Comparison of ENCODE assay signal across 8 mouse cellular contexts in genomic region chr4:127243953-127244352, GRCm38 (mm10). TPM values are rescaled to one million over a fixed set of nuclear protein-coding genes. Genes with fewer than 3 reads are reported as not detected.
A peak's percentile ranks its signal among the peaks of the same experiment; 100 is the strongest.
DNase-seq lines count a peak whose midpoint lies in the region; ATAC-seq and TF ChIP-seq lines count a peak whose summit lies in the region.

No protein-coding gene starts in this region.

- 0 out of 2 replicates have a peak, but pooled peaks cover 6% of the 10 kb centered on the region for H3K27me3 ChIP-seq in heart, embryonic 12.5 days (replicated peaks)
- no peaks in the 10 kb centered on the region for H3K27me3 ChIP-seq in G1E (ENCODE audit: insufficient read depth, low read length)
- 0 out of 2 replicates have a peak, but pooled peaks cover 2% of the 10 kb centered on the region for H3K27me3 ChIP-seq in forebrain, embryonic 11.5 days (ENCODE audit: control insufficient read depth, insufficient read depth, low read length)
- H3K27me3 ChIP-seq in liver, embryonic 12.5 days (replicated peaks): peaks cover 8% of the 10 kb centered on the region
- H3K27me3 ChIP-seq in stomach, postnatal 0 days (ENCODE audit: control insufficient read depth, insufficient read depth, low read length): no peaks in the 10 kb centered on the region

- H3K9ac ChIP-seq in heart, embryonic 12.5 days: peak overlapping the region; percentile 95
- peak overlapping the region; percentile 95 for H3K9ac ChIP-seq in forebrain, embryonic 11.5 days (ENCODE audit: low read length)
- peak overlapping the region; percentile 93 for H3K9ac ChIP-seq in liver, embryonic 12.5 days
- peak overlapping the region; percentile 96 for H3K9ac ChIP-seq in stomach, postnatal 0 days (ENCODE audit: low read length)

- no peak for DNase-seq in heart, postnatal 36 days
- DNase-seq in G1E (ENCODE audit: low spot score): peak; percentile 46
- DNase-seq in forebrain, embryonic 11.5 days (ENCODE audit: low spot score): no peak
- no peak for DNase-seq in stomach, postnatal 0 days (ENCODE audit: low spot score)
- DNase-seq in kidney, postnatal 14 days: no peak
- DNase-seq in thymus, postnatal 10 days (ENCODE audit: low spot score in 2 of 2): no peak

- H3K36me3 ChIP-seq in heart, embryonic 12.5 days: peaks cover 22% of the 10 kb centered on the region
- peaks cover 33% of the 10 kb centered on the region for H3K36me3 ChIP-seq in G1E (replicated peaks)
- H3K36me3 ChIP-seq in forebrain, embryonic 11.5 days (ENCODE audit: control insufficient read depth, insufficient read depth, low read length): no peaks in the 10 kb centered on the region
- peaks cover 22% of the 10 kb centered on the region for H3K36me3 ChIP-seq in liver, embryonic 12.5 days
- H3K36me3 ChIP-seq in stomach, postnatal 0 days (ENCODE audit: control insufficient read depth, insufficient read depth, low read length): no peaks in the 10 kb centered on the region

- peaks cover 13% of the 10 kb centered on the region for H3K4me1 ChIP-seq in heart, embryonic 12.5 days (replicated peaks)
- H3K4me1 ChIP-seq in G1E (ENCODE audit: insufficient read depth, low read depth, low read length): peaks cover 40% of the 10 kb centered on the region
- H3K4me1 ChIP-seq in forebrain, embryonic 11.5 days (replicated peaks; ENCODE audit: control insufficient read depth, insufficient read depth, low read length): peaks cover 3% of the 10 kb centered on the region; the same call in 1 of the 2 replicates
- H3K4me1 ChIP-seq in liver, embryonic 12.5 days: peaks cover 27% of the 10 kb centered on the region
- 0 out of 2 replicates have a peak, but pooled peaks cover 3% of the 10 kb centered on the region for H3K4me1 ChIP-seq in stomach, postnatal 0 days (replicated peaks; ENCODE audit: control insufficient read depth, insufficient read depth)

- TF ChIP-seq EP300 in stomach, postnatal 0 days (optimal IDR thresholded peaks at IDR 0.05): no peak

- no peak for TF ChIP-seq CTCF in G1E (IDR thresholded peaks at IDR 0.05; ENCODE audit: low read depth, low read length)
- no peak for TF ChIP-seq CTCF in stomach, postnatal 0 days (IDR thresholded peaks at IDR 0.05; ENCODE audit: low read depth)

- intact Hi-C loops in heart, postnatal 36 days (cut with DNase I): loop anchor here (5.0 to 10.0 kb wide), 2 partner anchors 167 to 219 kb away; partner anchors contain the start of genes Sfpq and Zmym6

- peak; percentile 81 for ATAC-seq in heart, embryonic 12.5 days (ENCODE audit: insufficient number of reproducible peaks, low FRiP score)
- ATAC-seq in G1E (ENCODE audit: extremely low read depth, insufficient number of reproducible peaks, low FRiP score, poor library complexity, severe bottlenecking): peak; percentile 11; the same call in 1 of the 2 replicates
- peak; percentile 75 for ATAC-seq in forebrain, embryonic 11.5 days (replicated peaks; ENCODE audit: low FRiP score)
- peak; percentile 62 for ATAC-seq in liver, embryonic 12.5 days
- ATAC-seq in stomach, postnatal 0 days (ENCODE audit: low FRiP score, low TSS enrichment): no peak; the same call in none of the 2 replicates

- no peaks in the 10 kb centered on the region for H3K9me3 ChIP-seq in heart, embryonic 12.5 days (replicated peaks)
- H3K9me3 ChIP-seq in G1E (replicated peaks): no peaks in the 10 kb centered on the region
- H3K9me3 ChIP-seq in forebrain, embryonic 11.5 days (ENCODE audit: control insufficient read depth, low read length): no peaks in the 10 kb centered on the region
- no peaks in the 10 kb centered on the region for H3K9me3 ChIP-seq in liver, embryonic 12.5 days (replicated peaks)
- H3K9me3 ChIP-seq in stomach, postnatal 0 days (ENCODE audit: control insufficient read depth, low read length): no peaks in the 10 kb centered on the region

- under 1% methylated on average over 26 of the region's 26 CpGs for WGBS in heart, embryonic 12.5 days
- WGBS in forebrain, embryonic 11.5 days: 1% methylated on average over 26 of the region's 26 CpGs
- WGBS in liver, embryonic 12.5 days (ENCODE audit: insufficient replicate concordance): under 1% methylated on average over 26 of the region's 26 CpGs
- under 1% methylated on average over 26 of the region's 26 CpGs for WGBS in stomach, postnatal 0 days

- peak overlapping the region; percentile 87 for H3K4me2 ChIP-seq in heart, embryonic 12.5 days
- H3K4me2 ChIP-seq in forebrain, embryonic 11.5 days (ENCODE audit: low read depth, low read length, severe bottlenecking): peak overlapping the region; percentile 94
- H3K4me2 ChIP-seq in liver, embryonic 12.5 days: peak overlapping the region; percentile 91
- H3K4me2 ChIP-seq in stomach, postnatal 0 days (replicated peaks; ENCODE audit: low read depth): peak overlapping the region; percentile 94

- no peak overlapping the region for H3K27ac ChIP-seq in heart, embryonic 12.5 days (ENCODE audit: poor library complexity, severe bottlenecking)
- 0 out of 2 replicates have a peak overlapping the region, but pooled peaks have one; percentile 18 for H3K27ac ChIP-seq in forebrain, embryonic 11.5 days (ENCODE audit: low read depth, low read length)
- peak overlapping the region; percentile 65; the same call in 1 of the 2 replicates for H3K27ac ChIP-seq in liver, embryonic 12.5 days
- H3K27ac ChIP-seq in stomach, postnatal 0 days (replicated peaks): no peak overlapping the region; the same call in 1 of the 2 replicates

- peak overlapping the region; percentile 95 for H3K4me3 ChIP-seq in heart, embryonic 12.5 days
- H3K4me3 ChIP-seq in G1E (ENCODE audit: low read depth, low read length): peak overlapping the region; percentile 100
- peak overlapping the region; percentile 95 for H3K4me3 ChIP-seq in forebrain, embryonic 11.5 days (ENCODE audit: low read depth, low read length)
- peak overlapping the region; percentile 95 for H3K4me3 ChIP-seq in liver, embryonic 12.5 days
- H3K4me3 ChIP-seq in stomach, postnatal 0 days (ENCODE audit: low read depth, low read length): peak overlapping the region; percentile 97

RNA-seq across cellular contexts. Expression of gene Smim12, which starts 0.4 kb away (rescaled TPM):
- polyA plus RNA-seq in heart, embryonic 12.5 days (2016; fragmentation: Nextera tagmentation; extraction: Ambion mirVana): 51.9 and 58.7 TPM in 2 replicates
- 10 to 100 TPM; 48.8 to 52.1 TPM for total RNA-seq in heart, postnatal 36 days (2021)
- total RNA-seq in G1E (2014; fragmentation: Nextera tagmentation) (20.4 and 30.8 TPM in 2 replicates), G1E (2017) (47.1 and 47.8 TPM in 2 replicates)
- polyA plus RNA-seq in G1E (2012): 37.1 and 41.1 TPM in 2 replicates
- 53.3 and 54.5 TPM in 2 replicates for polyA plus RNA-seq in forebrain, embryonic 11.5 days (2014; fragmentation: Nextera tagmentation; extraction: Ambion mirVana)
- 33.9 and 35.3 TPM in 2 replicates for polyA plus RNA-seq in liver, embryonic 12.5 days (2016; fragmentation: Nextera tagmentation; extraction: Ambion mirVana)
- polyA plus RNA-seq in stomach, postnatal 0 days (2015; fragmentation: Nextera tagmentation; extraction: Ambion mirVana): 37.7 and 41.1 TPM in 2 replicates

Comparison
In these comparisons a context has a peak if more than half of its experiments do, and no peak if none do; other contexts are left out.
1. H3K27ac ChIP-seq: peak in forebrain, embryonic 11.5 days (single experiment) and liver, embryonic 12.5 days (single experiment); none in heart, embryonic 12.5 days (single experiment) and stomach, postnatal 0 days (single experiment).
2. Peak in every context shown above with its lines, with median percentiles within 50 percentile points of each other: H3K4me2 ChIP-seq, H3K4me3 ChIP-seq and H3K9ac ChIP-seq.